Mouse (Mus musculus): ENCODE measurements around the gene Fbxo7. TPM values are rescaled to one million over a fixed set of nuclear protein-coding genes. Genes with fewer than 3 reads are reported as not detected.
A peak's percentile ranks its signal among the peaks of the same experiment; 100 is the strongest.
"Not testable (repeated sequence)": the region's sequence is repeated elsewhere in the genome, so short reads cannot be mapped to it uniquely, and the experiment has no call there.

The Fbxo7 gene
- polyA plus RNA-seq, 1 experiment from 2014 or later: 41.0 TPM

DNA sequence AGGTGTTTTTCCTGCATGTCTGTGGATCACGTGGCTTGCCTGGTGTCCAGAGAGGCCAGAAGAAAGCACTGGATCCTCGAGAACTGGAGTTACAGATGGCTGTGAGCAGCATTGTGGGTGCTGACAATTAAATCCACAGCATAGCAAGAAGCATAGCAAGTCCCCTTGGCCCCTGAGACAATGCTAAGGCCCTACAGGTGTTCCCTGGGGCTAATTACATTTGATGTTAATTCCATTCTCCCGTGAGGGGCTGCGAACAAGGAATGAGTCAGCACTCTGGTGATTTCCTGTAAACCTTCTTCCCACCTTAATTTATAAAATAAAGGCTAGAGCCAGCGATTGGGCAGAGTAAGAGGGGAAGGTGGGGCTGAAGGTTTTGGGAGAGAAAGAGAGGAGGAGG, 3.0 kb upstream of the Fbxo7 start:
- no peaks in the 10 kb centered on the region for H3K4me1 ChIP-seq (replicated peaks; ENCODE audit: insufficient read depth, low read length)
- no peak for TF ChIP-seq CTCF (IDR thresholded peaks at IDR 0.05; ENCODE audit: low read depth)
- WGBS: 43% methylated on average over 5 of the region's 5 CpGs

GRCm38 (mm10) chr10:86021408-86021748, 394 bp upstream of the Fbxo7 start:
- 3% methylated on average over 3 of the region's 3 CpGs for WGBS
- Histone ChIP-seq H3K9ac (ENCODE audit: low read depth, low read length) (peak overlapping the region; percentile 90; the same call in 1 of the 2 replicates), H3K4me1 (replicated peaks; ENCODE audit: insufficient read depth, low read length) (no peaks in the 10 kb centered on the region), H3K27me3 (ENCODE audit: insufficient read depth, low read length) (no peaks in the 10 kb centered on the region), H3K27ac (peak overlapping the region; percentile 96; the same call in 1 of the 2 replicates), H3K4me3 (replicated peaks; ENCODE audit: low read depth, low read length) (peak overlapping the region; percentile 84), H3K4me2 (ENCODE audit: low read length) (peak overlapping the region; percentile 73), H3K9me3 (replicated peaks; ENCODE audit: low read length) (no peaks in the 10 kb centered on the region), H3K36me3 (ENCODE audit: insufficient read depth, low read length) (no peaks in the 10 kb centered on the region)
- no peak for TF ChIP-seq CTCF (IDR thresholded peaks at IDR 0.05; ENCODE audit: low read depth)
- ATAC-seq (replicated peaks; ENCODE audit: low FRiP score, low read depth) (no peak), DNase-seq (ENCODE audit: low spot score) (no peak)

More for the DNA sequence above, 3.0 kb upstream of the Fbxo7 start:
- ATAC-seq (replicated peaks; ENCODE audit: low FRiP score, low read depth) (no peak), DNase-seq (ENCODE audit: low spot score) (no peak)
- H3K27me3 ChIP-seq (ENCODE audit: insufficient read depth, low read length): no peaks in the 10 kb centered on the region
- H3K36me3 ChIP-seq (ENCODE audit: insufficient read depth, low read length): no peaks in the 10 kb centered on the region
- H3K9me3 ChIP-seq (replicated peaks; ENCODE audit: low read length): no peaks in the 10 kb centered on the region
- H3K4me2 ChIP-seq (ENCODE audit: low read length): no peak overlapping the region
- no peak overlapping the region for H3K27ac ChIP-seq
- no peak overlapping the region for H3K4me3 ChIP-seq (replicated peaks; ENCODE audit: low read depth, low read length)
- no peak overlapping the region for H3K9ac ChIP-seq (ENCODE audit: low read depth, low read length)

DNA sequence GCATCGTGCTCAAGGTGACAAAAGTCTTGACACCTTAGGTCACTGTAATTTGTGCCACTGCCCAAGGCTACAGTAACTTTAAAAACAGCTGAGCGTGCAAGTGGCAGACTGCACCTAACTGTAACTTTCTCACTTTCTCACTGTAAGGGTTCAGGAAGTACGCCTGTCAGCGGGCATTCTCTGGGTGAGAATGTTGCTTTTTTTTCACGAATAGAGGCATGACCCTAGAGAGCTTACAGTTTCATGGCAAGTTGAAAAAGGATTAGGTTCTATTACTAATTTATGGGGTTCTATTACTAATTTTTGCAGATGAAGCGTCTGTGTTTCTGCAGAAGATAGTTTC, 673 bp downstream of the Fbxo7 start:
- peak overlapping the region; percentile 90 for H3K9ac ChIP-seq (ENCODE audit: low read depth, low read length)
- ATAC-seq (replicated peaks; ENCODE audit: low FRiP score, low read depth) (no peak), DNase-seq (ENCODE audit: low spot score) (no peak)
- H3K4me3 ChIP-seq (replicated peaks; ENCODE audit: low read depth, low read length): peak overlapping the region; percentile 84
- H3K36me3 ChIP-seq (ENCODE audit: insufficient read depth, low read length): 0 out of 2 replicates have a peak, but pooled peaks cover 4% of the 10 kb centered on the region
- peak overlapping the region; percentile 96 for H3K27ac ChIP-seq
- WGBS: 3% methylated on average over 6 of the region's 6 CpGs
- no peaks in the 10 kb centered on the region for H3K27me3 ChIP-seq (ENCODE audit: insufficient read depth, low read length)
- no peaks in the 10 kb centered on the region for H3K9me3 ChIP-seq (replicated peaks; ENCODE audit: low read length)
- H3K4me1 ChIP-seq (replicated peaks; ENCODE audit: insufficient read depth, low read length): no peaks in the 10 kb centered on the region
- no peak for TF ChIP-seq CTCF (IDR thresholded peaks at IDR 0.05; ENCODE audit: low read depth)
- H3K4me2 ChIP-seq (ENCODE audit: low read length): peak overlapping the region; percentile 73

DNA sequence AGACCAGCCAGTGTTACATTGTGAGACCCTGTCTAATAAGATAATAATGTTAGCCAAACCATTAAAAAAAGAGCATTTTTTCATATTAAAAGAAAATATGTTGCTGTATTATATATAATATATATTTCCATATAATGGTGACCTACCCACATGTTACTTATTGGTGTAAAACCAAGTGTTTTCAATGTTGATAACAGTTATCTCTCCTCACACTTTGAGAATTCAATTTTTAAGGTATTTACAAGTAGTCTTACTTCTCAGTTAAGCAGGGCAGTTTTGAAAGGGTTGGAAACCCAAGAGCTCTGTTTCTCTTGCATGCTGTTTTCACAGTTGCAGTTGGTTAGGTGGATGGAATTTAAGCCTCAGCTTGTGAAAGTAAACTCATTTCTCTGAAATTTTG, 1.4 kb downstream of the Fbxo7 start:
- Histone ChIP-seq H3K4me2 (ENCODE audit: low read length) (peak overlapping the region; percentile 73), H3K36me3 (ENCODE audit: insufficient read depth, low read length) (0 out of 2 replicates have a peak, but pooled peaks cover 4% of the 10 kb centered on the region), H3K27me3 (ENCODE audit: insufficient read depth, low read length) (no peaks in the 10 kb centered on the region), H3K9me3 (replicated peaks; ENCODE audit: low read length) (no peaks in the 10 kb centered on the region), H3K9ac (ENCODE audit: low read depth, low read length) (no peak overlapping the region), H3K4me1 (replicated peaks; ENCODE audit: insufficient read depth, low read length) (no peaks in the 10 kb centered on the region), H3K27ac (no peak overlapping the region), H3K4me3 (replicated peaks; ENCODE audit: low read depth, low read length) (peak overlapping the region; percentile 84)
- DNase-seq (ENCODE audit: low spot score) (peak; percentile 64), ATAC-seq (replicated peaks; ENCODE audit: low FRiP score, low read depth) (no peak)
- TF ChIP-seq CTCF (IDR thresholded peaks at IDR 0.05; ENCODE audit: low read depth): no peak

DNA sequence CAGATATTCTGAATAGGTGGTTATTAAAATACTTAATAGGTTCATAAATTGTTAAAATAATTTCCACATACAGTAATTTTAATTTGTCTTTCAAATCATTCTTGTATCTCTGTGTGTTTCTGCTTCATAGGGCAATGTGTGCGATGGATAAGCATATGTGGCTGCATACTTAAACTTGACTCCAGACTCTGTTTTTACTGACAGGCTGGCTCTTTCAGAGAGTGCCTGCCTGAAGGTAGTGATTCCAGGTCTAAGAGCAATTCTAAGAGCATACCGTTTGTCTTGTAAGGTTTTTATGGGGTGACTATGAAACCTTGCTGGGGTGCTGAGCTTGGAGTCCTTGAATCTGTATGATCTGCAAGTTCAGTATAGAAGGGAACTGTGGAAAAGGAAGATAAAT, 4.1 kb downstream of the Fbxo7 start:
- WGBS: 77% methylated on average over 2 of the region's 2 CpGs
- DNase-seq (ENCODE audit: low spot score): no peak

GRCm38 (mm10) chr10:86026354-86026753, 4.6 kb downstream of the Fbxo7 start:
- Histone ChIP-seq H3K4me1 (replicated peaks; ENCODE audit: insufficient read depth, low read length) (no peaks in the 10 kb centered on the region), H3K4me3 (replicated peaks; ENCODE audit: low read depth, low read length) (no peak overlapping the region), H3K9me3 (replicated peaks; ENCODE audit: low read length) (no peaks in the 10 kb centered on the region), H3K27me3 (ENCODE audit: insufficient read depth, low read length) (no peaks in the 10 kb centered on the region), H3K27ac (no peak overlapping the region), H3K4me2 (ENCODE audit: low read length) (no peak overlapping the region), H3K36me3 (ENCODE audit: insufficient read depth, low read length) (peaks cover 20% of the 10 kb centered on the region), H3K9ac (ENCODE audit: low read depth, low read length) (no peak overlapping the region)
- no peak for DNase-seq (ENCODE audit: low spot score)
- TF ChIP-seq CTCF (IDR thresholded peaks at IDR 0.05; ENCODE audit: low read depth): no peak
- 96% methylated on average over 3 of the region's 3 CpGs for WGBS
- ATAC-seq (replicated peaks; ENCODE audit: low FRiP score, low read depth): no peak

More for the DNA sequence above, 4.1 kb downstream of the Fbxo7 start:
- Histone ChIP-seq H3K4me3 (replicated peaks; ENCODE audit: low read depth, low read length) (no peak overlapping the region), H3K9me3 (replicated peaks; ENCODE audit: low read length) (no peaks in the 10 kb centered on the region), H3K27ac (no peak overlapping the region), H3K27me3 (ENCODE audit: insufficient read depth, low read length) (no peaks in the 10 kb centered on the region), H3K9ac (ENCODE audit: low read depth, low read length) (no peak overlapping the region), H3K4me2 (ENCODE audit: low read length) (no peak overlapping the region), H3K4me1 (replicated peaks; ENCODE audit: insufficient read depth, low read length) (no peaks in the 10 kb centered on the region), H3K36me3 (ENCODE audit: insufficient read depth, low read length) (peaks cover 18% of the 10 kb centered on the region)
- ATAC-seq (replicated peaks; ENCODE audit: low FRiP score, low read depth): no peak
- no peak for TF ChIP-seq CTCF (IDR thresholded peaks at IDR 0.05; ENCODE audit: low read depth)

- ATAC-seq (replicated peaks; ENCODE audit: low FRiP score, low read depth): not testable (repeated sequence)
These were observed 5.0 kb downstream of the Fbxo7 start for GRCm38 (mm10) chr10:86026807-86027206.

More at GRCm38 (mm10) chr10:86026807-86027206, 5.0 kb downstream of the Fbxo7 start:
- not testable (repeated sequence) for H3K27ac ChIP-seq; H3K27me3 ChIP-seq (ENCODE audit: insufficient read depth, low read length); DNase-seq (ENCODE audit: low spot score); H3K4me1 ChIP-seq (replicated peaks; ENCODE audit: insufficient read depth, low read length); H3K4me3 ChIP-seq (replicated peaks; ENCODE audit: low read depth, low read length); H3K9ac ChIP-seq (ENCODE audit: low read depth, low read length); H3K4me2 ChIP-seq (ENCODE audit: low read length); H3K9me3 ChIP-seq (replicated peaks; ENCODE audit: low read length)
- H3K36me3 ChIP-seq (ENCODE audit: insufficient read depth, low read length): peaks cover 20% of the 10 kb centered on the region
- WGBS: 71% methylated on average over 1 of the region's 1 CpGs

Measured in kidney, postnatal 0 days (tissue).